Mouse (Mus musculus) megakaryocyte-erythroid progenitor cell, adult 5 weeks (primary cell): ENCODE data around the gene Crx. TPM values are rescaled to one million over a fixed set of nuclear protein-coding genes. Genes with fewer than 3 reads are reported as not detected.

Source experiments
- polyA plus RNA-seq: library from polyadenylated mRNA; stranded (reverse); fragments of >175 nt; gene quantifications from 2 replicates; pipeline ENCODE4 v1.2.3, GENCODE M21; 2012

Gene Crx
- not detected in 2 replicates for polyA plus RNA-seq

DNA sequence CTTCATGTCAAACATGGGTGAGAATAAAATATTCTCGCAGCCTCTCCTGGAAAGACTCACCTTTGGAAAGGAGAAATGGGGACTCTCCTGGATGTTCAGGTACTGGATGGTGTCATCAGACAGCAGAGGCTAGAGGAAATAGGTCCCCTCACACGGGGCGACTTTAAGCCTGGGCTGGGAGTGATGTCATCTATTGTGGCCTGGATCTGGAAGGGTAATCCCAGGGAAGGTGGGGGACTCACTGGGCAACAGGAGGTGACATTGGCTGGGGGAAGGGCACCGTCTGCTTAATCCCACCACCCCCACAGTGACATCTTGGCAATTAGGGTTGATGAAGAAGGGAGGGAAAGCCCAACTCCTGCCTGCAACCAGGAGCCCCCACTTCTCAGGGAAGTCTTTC, at the start of gene Crx:
Gene Crx, minus strand, starts transcription at position 213 of the 400 bp plus-strand sequence.

DNA sequence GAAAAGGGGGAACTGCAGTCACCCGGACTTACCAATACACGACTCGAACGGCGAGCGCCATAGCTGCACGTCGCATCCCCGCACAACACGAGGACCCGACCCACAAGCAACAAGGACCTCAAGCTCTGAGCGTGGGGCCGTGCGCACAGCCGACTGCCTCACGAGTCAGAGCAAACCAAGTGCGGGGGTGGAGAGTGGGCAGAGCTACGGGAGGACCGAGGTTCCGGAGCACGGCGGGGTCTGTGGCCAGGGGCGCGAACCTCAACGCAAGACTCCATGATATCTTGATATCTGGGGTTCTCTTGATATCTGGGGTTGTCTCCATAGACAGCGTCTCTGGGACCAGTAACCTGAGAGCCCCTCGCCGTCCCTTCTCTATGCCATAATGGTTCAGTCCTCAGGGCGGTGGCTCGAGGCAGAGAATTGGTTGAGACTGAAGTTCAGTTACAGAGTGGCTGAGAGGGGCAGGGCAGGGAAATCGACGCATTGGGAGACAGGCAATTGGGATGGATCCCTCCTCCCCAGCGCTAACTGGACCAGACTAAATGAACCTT, 42.5 kb upstream of the Crx start, which contains the start of gene Selenow:
Gene Selenow, minus strand, starts transcription at position 183 of the 554 bp plus-strand sequence.

GRCm38 (mm10) chr7:15882317-15882716, 2.5 kb upstream of the Crx start, which contains the start of gene Crxos:
Gene Crxos, plus strand, starts transcription at chr7:15882617.

DNA sequence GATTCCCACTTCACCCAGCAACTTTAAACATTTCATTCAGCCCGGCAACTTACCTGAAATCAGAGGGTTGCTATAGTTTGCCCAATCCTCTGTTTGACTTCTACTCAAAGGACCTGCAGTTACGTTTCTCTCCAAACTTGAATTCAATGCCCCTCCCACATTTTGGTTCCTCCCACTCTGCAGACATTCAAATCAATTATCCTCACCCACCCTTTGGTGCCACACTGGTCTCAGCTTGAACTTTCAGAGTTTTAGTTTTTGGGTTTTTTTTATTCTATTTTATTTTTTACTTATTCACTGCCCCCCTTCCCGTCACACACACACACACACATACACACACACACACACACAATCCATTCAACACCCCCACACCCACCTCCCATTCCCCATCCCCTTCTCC, 40.2 kb downstream of the Crx start, which contains the start of gene Obox6:
Gene Obox6, minus strand, starts transcription at position 101 of the 400 bp plus-strand sequence.

Other genes with a start within 250 kb of the Crx start
- gene Obox3, start 240.1 kb downstream of the Crx start, polyA plus RNA-seq = not detected in 2 replicates
- not detected in 2 replicates for gene Obox5, start 129.8 kb downstream of the Crx start, polyA plus RNA-seq
- gene Obox6, start 40.3 kb downstream of the Crx start, polyA plus RNA-seq = not detected in 2 replicates
- gene Crxos, start 2.6 kb upstream of the Crx start, polyA plus RNA-seq = not detected in 2 replicates
- gene Selenow, start 42.4 kb upstream of the Crx start, polyA plus RNA-seq = 460 and 532 TPM in 2 replicates
- gene Nop53, start 66.1 kb upstream of the Crx start, polyA plus RNA-seq = 809 and 1,046 TPM in 2 replicates
- 0.68 and 0.86 TPM in 2 replicates for gene Ehd2, start 87.6 kb upstream of the Crx start, polyA plus RNA-seq
- gene Bicra, start 168.0 kb upstream of the Crx start, polyA plus RNA-seq = 63.5 and 81.0 TPM in 2 replicates
- gene Zfp541, start 181.8 kb upstream of the Crx start, polyA plus RNA-seq = 0.04 and 0.11 TPM in 2 replicates
- gene Napa, start 218.5 kb upstream of the Crx start, polyA plus RNA-seq = 160 and 181 TPM in 2 replicates
- gene Kptn, start 239.9 kb upstream of the Crx start, polyA plus RNA-seq = 28.6 and 33.0 TPM in 2 replicates
- gene Slc8a2, start 249.9 kb upstream of the Crx start, polyA plus RNA-seq = 0.02 and 0.04 TPM in 2 replicates